Mouse (Mus musculus) layer of hippocampus, adult 11-12 months (tissue): Measurements from ENCODE around the gene Pax2.
A peak's percentile ranks its signal among the peaks of the same experiment; 100 is the strongest.

Experiments used
- DNase-seq: peaks from one replicate; pipeline ENCODE4 v3.0.0; 2022; ENCODE audit warnings: low spot score

The Pax2 gene

GRCm38 (mm10) chr19:44784391-44784790, 28.5 kb downstream of the Pax2 start:
- DNase-seq, result no peak

- DNase-seq, result no peak
These were observed 32.6 kb downstream of the Pax2 start for GRCm38 (mm10) chr19:44788488-44788887.

GRCm38 (mm10) chr19:44791981-44792380, 36.1 kb downstream of the Pax2 start:
- DNase-seq, result no peak

DNA sequence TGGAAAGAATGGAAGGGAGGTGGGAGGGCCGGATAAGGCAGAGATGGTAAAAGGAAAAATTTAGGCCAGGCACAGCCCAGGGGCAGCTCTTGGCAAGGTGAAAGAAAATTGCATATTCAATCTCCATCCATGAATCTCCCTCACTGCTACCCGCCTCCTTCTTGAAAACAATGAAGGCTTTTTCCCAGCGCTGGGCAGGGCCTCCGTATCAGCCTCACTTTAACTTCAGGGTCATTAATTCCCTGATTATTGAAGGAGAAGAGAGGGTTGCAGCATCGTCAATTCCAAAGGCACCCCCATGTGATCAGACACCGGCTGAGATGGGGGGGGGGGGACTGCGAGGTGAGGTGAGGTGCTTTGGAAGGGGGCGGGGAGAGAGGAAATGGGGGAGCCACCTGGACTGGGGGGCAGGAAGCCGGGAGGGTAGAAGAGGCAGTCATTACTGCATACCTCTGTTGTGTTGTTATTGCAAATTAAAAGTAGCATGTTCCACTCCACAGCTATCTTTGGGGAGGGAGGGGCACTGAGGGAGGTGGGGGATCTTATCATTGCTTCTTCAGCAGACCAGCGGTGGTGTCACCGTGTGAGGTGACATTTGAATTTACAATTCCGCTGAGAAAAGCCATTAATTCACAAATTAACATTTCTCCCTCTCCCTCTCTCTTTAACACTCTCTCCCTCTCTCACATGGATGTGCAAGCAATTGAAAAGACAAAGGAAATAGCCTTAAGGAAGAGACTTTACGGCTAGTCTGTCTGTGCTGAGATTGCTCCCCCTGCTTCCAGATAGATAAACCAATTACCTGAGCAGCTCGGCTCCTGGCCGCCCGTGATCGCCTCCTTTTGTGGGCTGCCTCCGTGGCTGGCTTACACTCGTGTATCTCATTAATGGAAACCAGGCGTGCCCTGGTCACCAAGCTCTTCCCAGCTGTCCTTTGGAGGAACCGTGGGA, 41.5 kb downstream of the Pax2 start:
- no peak for DNase-seq

GRCm38 (mm10) chr19:44798731-44799130, 42.9 kb downstream of the Pax2 start:
- no peak for DNase-seq

DNA sequence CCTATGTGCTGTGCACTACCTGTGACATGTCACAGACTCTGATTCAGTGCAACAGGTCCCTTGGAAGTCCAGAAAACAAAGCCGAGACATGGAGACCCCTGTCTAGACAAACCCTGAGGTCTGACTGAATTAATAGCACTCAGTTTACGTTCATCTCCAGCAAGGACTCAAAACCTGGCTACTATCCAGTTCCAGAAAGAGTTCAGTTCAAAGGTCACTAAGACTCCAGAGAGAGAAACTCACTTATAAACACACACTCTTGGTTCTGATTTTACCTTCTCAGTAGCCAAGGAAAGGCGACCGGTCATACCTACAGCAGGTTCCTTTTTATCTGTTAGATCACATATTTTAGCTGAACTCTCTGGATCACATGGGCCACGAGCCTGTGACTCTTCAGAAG, 43.3 kb downstream of the Pax2 start:
- no peak for DNase-seq

- no peak for DNase-seq
These were observed 44.5 kb downstream of the Pax2 start for GRCm38 (mm10) chr19:44800327-44800726.

- DNase-seq, result no peak
These were observed 52.9 kb downstream of the Pax2 start for GRCm38 (mm10) chr19:44808734-44809133.

- DNase-seq, result no peak
These were observed 57.0 kb downstream of the Pax2 start for GRCm38 (mm10) chr19:44812666-44813429.

DNA sequence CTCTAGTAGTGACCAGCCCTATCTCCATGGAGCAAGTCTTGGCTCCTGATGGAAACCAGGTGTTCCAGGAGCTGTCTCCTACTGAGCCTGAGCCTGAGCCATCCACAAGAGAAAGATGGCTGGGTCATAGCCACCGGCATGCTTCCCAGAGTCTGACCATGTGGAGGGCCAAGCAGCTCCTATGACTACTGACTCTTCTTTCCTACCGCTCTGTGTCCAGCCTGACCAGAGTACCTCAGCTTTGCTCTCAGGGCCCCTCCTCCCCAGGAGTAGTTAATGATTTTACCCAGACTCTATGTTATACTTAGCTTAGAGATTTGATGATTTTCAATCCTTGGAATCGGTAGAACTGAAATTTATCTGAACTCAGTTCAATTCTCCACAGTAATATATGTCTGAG, 59.3 kb downstream of the Pax2 start:
- no peak for DNase-seq

GRCm38 (mm10) chr19:44817403-44818128, 61.7 kb downstream of the Pax2 start:
- no peak for DNase-seq

DNA sequence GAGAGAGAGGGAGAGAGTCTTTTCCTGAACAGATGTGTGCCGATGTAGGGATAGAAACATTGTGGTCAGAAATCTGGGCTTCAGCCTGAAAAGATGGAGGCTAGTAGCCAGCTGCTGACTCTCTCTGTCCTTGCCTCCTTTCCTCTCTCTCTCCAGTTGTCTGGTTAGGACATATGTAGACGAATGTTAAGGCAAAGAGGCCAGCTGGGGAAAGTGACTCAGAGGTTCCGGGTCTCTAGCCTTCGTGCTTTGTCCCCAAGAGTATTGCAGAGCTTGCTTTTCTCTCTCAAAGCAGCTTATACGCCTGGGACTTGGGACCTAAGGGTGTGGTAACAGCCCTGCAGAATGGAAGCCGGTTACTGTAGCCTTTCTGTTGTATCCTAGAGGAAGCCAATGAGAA, 62.8 kb downstream of the Pax2 start:
- no peak for DNase-seq

DNA sequence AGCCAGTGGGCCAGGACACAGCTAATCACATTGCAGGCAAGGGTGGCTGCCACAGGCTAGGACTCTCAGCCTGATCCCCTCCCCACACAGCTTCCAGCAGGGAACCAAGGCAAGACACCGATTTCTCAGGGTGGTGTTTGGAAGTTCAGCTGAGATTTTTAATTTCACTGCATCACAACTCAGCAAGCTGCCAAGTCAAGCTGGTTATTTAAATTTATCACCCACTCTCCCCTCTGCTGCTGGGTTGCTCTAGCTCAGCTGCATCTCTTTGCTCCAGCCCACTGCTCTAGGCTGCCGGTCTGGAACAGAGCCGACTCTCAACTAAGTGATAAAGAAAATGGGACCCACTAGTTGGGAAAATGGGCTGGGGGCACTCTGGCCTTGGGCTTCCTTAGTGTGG, 65.7 kb downstream of the Pax2 start:
- peak; percentile 48 for DNase-seq

GRCm38 (mm10) chr19:44822295-44822694, 66.5 kb downstream of the Pax2 start:
- no peak for DNase-seq

- no peak for DNase-seq
These were observed 67.8 kb downstream of the Pax2 start for GRCm38 (mm10) chr19:44823657-44824056.

DNA sequence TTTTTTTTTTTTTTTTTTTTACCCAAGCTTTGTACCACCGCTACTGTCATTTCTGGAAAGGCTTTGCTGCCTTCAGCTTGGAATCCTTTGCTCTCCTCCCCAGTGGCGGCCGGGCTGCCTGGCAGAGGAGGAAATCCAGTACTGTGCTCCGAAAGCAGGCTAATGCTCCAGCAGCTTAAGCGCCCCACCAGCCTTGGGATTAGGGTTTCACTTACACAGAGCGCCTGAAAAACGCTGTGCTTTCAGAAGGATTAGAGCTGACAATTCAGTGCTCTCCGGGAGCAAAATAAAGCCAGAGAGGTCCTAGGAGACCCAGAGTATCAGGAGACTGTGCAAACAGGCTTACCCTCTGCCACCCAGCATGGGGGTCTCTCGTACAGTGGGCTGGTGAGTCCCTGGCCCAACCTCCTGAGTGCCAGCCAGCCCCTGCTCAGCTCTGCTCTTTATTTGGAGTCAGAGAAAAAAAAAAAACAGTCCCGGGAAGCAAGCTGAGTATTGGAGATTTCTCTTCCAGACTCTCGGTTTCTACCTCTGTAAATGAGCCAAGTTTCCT, 69.4 kb downstream of the Pax2 start:
- DNase-seq, result no peak

GRCm38 (mm10) chr19:44825819-44826218, 70.0 kb downstream of the Pax2 start:
- DNase-seq, result no peak

- no peak for DNase-seq
These were observed 77.5 kb downstream of the Pax2 start for GRCm38 (mm10) chr19:44833391-44833790.

GRCm38 (mm10) chr19:44834218-44835041, 78.6 kb downstream of the Pax2 start:
- DNase-seq, result no peak

GRCm38 (mm10) chr19:44835042-44835930, 79.4 kb downstream of the Pax2 start:
- DNase-seq, result no peak
